Mouse (Mus musculus): Measurements from ENCODE around the gene Ankrd33. TPM values are rescaled to one million over a fixed set of nuclear protein-coding genes. Genes with fewer than 3 reads are reported as not detected.
"Not testable (repeated sequence)": the region's sequence is repeated elsewhere in the genome, so short reads cannot be mapped to it uniquely, and the experiment has no call there.

The Ankrd33 gene
- polyA plus RNA-seq, 1 experiment from 2014 or later = not detected

DNA sequence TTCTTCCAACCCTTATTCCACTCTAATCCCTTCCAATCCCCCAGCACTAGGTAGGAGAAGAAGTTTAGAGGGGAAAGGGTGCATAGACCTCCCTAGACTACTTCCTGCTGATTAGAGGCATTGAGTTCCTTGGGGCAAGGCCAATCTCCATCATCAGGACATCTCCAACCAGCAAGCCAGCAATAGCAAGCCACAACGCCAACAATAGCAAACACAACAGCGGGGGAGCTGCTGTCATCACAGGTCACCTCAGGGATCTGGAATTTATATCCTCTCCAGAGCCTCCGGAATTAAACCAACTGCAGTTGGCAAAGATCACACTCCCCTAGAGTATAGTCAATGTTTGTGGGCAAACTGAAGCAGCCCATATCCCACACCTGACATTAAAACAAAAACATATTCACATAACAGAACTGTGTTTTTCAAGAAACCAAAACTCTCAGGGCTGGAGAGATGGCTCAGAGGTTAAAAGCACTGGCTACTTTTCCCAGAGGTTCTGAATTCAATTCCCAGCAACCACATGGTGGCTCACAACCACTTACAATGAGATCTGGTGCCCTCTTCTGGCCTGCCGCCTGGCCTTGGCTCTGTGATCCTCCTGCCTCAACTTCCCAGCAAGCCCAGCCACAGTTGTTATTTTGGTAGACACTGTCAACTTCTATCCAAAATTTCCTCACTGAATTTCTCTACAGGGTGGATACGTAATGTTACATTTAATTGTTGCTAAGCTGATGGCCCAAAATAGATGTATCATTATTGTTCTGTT is 7.5 kb upstream of the Ankrd33 start:
- ATAC-seq (ENCODE audit: insufficient read depth, low FRiP score, low read depth) = no peak
- Histone ChIP-seq H3K9ac (no peak overlapping the region), H3K36me3 (no peaks in the 10 kb centered on the region), H3K9me3 (no peaks in the 10 kb centered on the region), H3K27me3 (replicated peaks) (no peaks in the 10 kb centered on the region), H3K4me1 (peaks cover 3% of the 10 kb centered on the region; the same call in 1 of the 2 replicates), H3K4me2 (no peak overlapping the region), H3K4me3 (replicated peaks) (no peak overlapping the region), H3K27ac (no peak overlapping the region)
- WGBS = 88% methylated on average over 5 of the region's 5 CpGs

DNA sequence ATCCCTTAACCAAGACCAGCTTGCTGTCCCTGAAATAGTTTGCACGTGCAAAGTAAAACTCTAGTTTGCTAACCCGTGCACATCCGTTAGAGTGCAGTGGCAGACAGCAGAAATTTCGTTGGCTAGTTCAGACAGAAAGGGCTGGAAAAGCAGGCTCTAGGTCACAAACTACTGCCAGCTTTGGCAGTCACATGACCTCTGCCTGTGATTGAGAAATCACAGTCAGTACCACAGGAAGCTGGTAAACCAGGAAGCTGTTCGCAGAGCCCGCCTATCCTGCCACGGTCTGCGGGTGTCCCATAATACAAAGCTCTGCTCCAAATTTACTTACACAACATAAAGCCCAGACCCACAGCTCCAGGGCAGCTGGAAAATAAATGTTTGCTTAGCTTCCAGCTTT is 2.4 kb upstream of the Ankrd33 start:
- 41% methylated on average over 8 of the region's 8 CpGs for WGBS
- H3K4me1 ChIP-seq = no peaks in the 10 kb centered on the region
- no peak overlapping the region for H3K4me2 ChIP-seq
- H3K4me3 ChIP-seq (replicated peaks) = no peak overlapping the region
- no peak overlapping the region for H3K9ac ChIP-seq
- peak; percentile 76 for ATAC-seq (ENCODE audit: insufficient read depth, low FRiP score, low read depth)
- no peaks in the 10 kb centered on the region for H3K9me3 ChIP-seq
- H3K36me3 ChIP-seq = no peaks in the 10 kb centered on the region
- H3K27me3 ChIP-seq (replicated peaks) = no peaks in the 10 kb centered on the region
- H3K27ac ChIP-seq = peak overlapping the region; percentile 71

DNA sequence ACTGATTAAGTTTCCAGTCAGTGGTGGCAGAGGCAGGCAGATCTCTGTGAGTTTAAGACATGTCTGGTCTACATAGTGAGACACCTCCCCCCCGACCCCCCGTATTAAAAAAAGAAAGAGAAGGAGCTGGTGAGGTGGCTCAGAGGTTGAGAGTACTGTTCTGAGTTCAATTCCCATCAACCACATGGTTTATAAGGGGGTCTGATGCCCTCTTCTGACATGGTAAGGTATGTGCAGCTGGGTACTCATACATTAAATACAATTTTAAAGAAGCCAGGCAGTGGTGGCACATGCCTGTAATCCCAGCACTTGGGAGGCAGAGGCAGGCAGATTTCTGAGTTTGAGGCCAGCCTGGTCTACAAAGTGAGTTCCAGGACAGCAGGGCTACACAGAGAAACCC is 1.8 kb upstream of the Ankrd33 start:
- H3K9me3 ChIP-seq; H3K9ac ChIP-seq; H3K27me3 ChIP-seq (replicated peaks); H3K4me2 ChIP-seq; H3K36me3 ChIP-seq; H3K4me1 ChIP-seq; H3K4me3 ChIP-seq (replicated peaks); ATAC-seq (ENCODE audit: insufficient read depth, low FRiP score, low read depth): not testable (repeated sequence)
- WGBS = 88% methylated on average over 2 of the region's 2 CpGs
- H3K27ac ChIP-seq = peak overlapping the region; percentile 71; the same call in 1 of the 2 replicates

GRCm38 (mm10) chr15:101118399-101119125 is 3.0 kb downstream of the Ankrd33 start:
- Histone ChIP-seq H3K36me3 (no peaks in the 10 kb centered on the region), H3K27me3 (replicated peaks) (no peaks in the 10 kb centered on the region), H3K27ac (no peak overlapping the region), H3K9ac (no peak overlapping the region), H3K9me3 (no peaks in the 10 kb centered on the region), H3K4me1 (0 out of 2 replicates have a peak, but pooled peaks cover 10% of the 10 kb centered on the region), H3K4me2 (no peak overlapping the region), H3K4me3 (replicated peaks) (no peak overlapping the region)
- ATAC-seq (ENCODE audit: insufficient read depth, low FRiP score, low read depth) = no peak
- 55% methylated on average over 14 of the region's 14 CpGs for WGBS

DNA sequence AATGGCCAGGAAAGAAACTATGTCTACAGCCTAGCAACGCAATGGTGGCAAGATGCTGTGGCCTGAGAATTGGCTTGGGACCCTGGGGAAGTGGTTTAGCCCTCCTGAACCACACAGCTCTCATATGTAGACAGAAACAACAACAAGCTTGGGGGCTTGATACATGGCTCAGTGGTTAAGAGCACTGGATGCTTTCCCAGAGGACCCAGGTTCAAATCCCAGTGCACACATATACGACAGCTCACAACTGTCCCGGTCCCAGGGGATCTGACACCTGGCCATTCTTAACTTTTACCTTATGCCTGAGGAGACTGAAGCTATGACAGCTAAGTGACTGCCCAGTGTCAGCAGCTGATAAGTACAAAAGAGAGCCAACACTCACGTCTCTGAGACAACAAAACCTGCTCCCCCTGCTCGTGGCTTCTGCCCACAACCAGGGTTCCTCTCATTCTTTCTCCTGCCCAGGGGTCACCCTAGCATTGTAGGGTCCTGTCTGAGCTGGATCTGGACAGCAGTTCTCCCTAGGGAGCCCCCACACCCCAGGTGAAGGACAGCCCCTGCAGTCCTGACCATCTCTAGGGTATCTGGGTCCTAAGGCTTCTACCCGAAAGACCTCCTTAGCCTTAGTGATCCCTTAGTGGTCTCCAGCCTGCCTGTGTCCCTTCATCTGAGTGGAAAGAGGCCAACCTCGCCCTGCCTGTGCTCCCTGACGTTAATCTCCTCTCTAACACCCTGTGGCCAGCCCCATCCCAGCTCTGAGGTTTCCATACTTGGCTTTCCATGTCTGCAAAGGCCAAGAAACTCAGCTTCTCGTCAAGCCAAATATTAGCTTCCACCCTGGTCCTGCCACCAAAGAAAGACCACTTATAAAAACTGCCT is 6.1 kb downstream of the Ankrd33 start:
- ATAC-seq (ENCODE audit: insufficient read depth, low FRiP score, low read depth) = no peak
- Histone ChIP-seq H3K9me3 (no peaks in the 10 kb centered on the region), H3K4me2 (no peak overlapping the region), H3K27ac (no peak overlapping the region), H3K4me3 (replicated peaks) (no peak overlapping the region), H3K27me3 (replicated peaks) (no peaks in the 10 kb centered on the region), H3K36me3 (no peaks in the 10 kb centered on the region), H3K4me1 (0 out of 2 replicates have a peak, but pooled peaks cover 20% of the 10 kb centered on the region), H3K9ac (no peak overlapping the region)
- WGBS = 73% methylated on average over 9 of the region's 9 CpGs

DNA sequence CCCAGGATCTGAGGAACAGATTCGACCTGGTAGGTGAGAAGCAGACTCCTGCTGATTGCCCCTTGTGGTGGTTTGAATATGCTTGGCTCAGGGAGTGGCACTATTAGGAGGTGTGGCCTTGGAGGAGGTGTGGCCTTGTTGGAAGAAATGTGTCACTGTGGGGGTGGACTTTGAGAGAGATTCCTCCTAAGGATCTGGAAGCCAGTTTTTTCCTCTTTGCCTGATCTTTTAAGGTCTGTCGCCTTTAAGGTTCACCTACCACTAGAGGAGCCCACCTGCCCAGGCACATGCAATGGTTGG is 6.7 kb downstream of the Ankrd33 start:
- no peak overlapping the region for H3K4me3 ChIP-seq (replicated peaks)
- H3K9ac ChIP-seq = no peak overlapping the region
- no peaks in the 10 kb centered on the region for H3K9me3 ChIP-seq
- WGBS = 21% methylated on average over 2 of the region's 2 CpGs
- H3K27me3 ChIP-seq (replicated peaks) = no peaks in the 10 kb centered on the region
- no peak overlapping the region for H3K27ac ChIP-seq
- H3K4me1 ChIP-seq = peaks cover 23% of the 10 kb centered on the region
- ATAC-seq (ENCODE audit: insufficient read depth, low FRiP score, low read depth) = no peak
- no peak overlapping the region for H3K4me2 ChIP-seq
- H3K36me3 ChIP-seq = no peaks in the 10 kb centered on the region

DNA sequence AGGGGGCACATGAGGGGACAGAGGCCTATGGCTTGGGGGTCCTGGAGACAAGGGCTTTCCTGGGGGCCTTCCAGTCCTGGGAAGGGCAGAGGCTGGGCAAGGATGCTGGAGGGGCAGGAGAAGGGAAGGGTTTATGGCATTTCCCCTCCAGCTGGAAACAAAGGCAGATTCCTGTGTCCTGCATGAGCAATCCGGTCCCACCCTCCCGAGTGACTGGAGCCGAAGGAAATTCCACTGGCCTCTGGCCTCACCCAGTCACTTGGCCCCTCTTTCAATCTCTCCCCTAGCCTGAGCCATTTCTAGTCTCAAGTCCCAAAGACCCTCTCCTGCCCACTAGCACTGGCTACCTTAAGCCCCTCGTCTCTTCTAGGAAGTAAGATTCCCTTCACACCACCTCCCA is 7.6 kb downstream of the Ankrd33 start:
- Histone ChIP-seq H3K27ac (no peak overlapping the region), H3K9me3 (no peaks in the 10 kb centered on the region), H3K9ac (no peak overlapping the region), H3K4me2 (no peak overlapping the region), H3K36me3 (no peaks in the 10 kb centered on the region), H3K4me1 (peaks cover 27% of the 10 kb centered on the region), H3K4me3 (replicated peaks) (no peak overlapping the region), H3K27me3 (replicated peaks) (no peaks in the 10 kb centered on the region)
- 52% methylated on average over 4 of the region's 4 CpGs for WGBS
- ATAC-seq (ENCODE audit: insufficient read depth, low FRiP score, low read depth) = no peak

DNA sequence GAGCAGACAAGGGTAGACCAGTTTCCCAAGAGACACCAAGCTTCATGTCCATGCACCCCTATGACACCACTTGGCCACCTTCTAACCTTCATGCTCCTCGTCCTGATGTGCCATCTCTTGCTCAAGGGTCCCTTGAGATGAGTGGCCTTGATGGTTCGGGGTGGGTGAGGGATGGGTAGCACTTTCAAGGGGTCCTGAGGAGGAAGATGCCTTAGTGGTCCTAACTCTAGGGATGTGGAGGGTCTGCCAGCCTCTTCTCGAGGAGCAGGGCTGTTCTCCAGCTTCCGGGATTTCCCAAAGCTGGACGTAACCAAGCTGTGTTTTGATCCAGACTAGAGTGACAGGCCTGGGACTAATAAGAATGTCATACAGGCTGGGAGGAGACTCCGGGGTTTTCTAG is 10.0 kb downstream of the Ankrd33 start:
- peaks cover 36% of the 10 kb centered on the region for H3K4me1 ChIP-seq
- no peak for ATAC-seq (ENCODE audit: insufficient read depth, low FRiP score, low read depth)
- no peaks in the 10 kb centered on the region for H3K36me3 ChIP-seq
- no peak overlapping the region for H3K4me2 ChIP-seq
- no peak overlapping the region for H3K4me3 ChIP-seq (replicated peaks)
- peak overlapping the region; percentile 82; the same call in 1 of the 2 replicates for H3K27ac ChIP-seq
- whole genome bisulfite sequencing = 91% methylated on average over 6 of the region's 6 CpGs
- no peak overlapping the region for H3K9ac ChIP-seq
- H3K27me3 ChIP-seq (replicated peaks) = peaks cover 3% of the 10 kb centered on the region; the same call in 1 of the 2 replicates
- H3K9me3 ChIP-seq = no peaks in the 10 kb centered on the region

- H3K27ac ChIP-seq = peak overlapping the region; percentile 82
- peak; percentile 45; the same call in 1 of the 2 replicates for ATAC-seq (ENCODE audit: insufficient read depth, low FRiP score, low read depth)
- H3K4me1 ChIP-seq = peaks cover 46% of the 10 kb centered on the region
- WGBS = 58% methylated on average over 12 of the region's 12 CpGs
- no peaks in the 10 kb centered on the region for H3K36me3 ChIP-seq
- H3K4me2 ChIP-seq = no peak overlapping the region
- H3K27me3 ChIP-seq (replicated peaks) = peaks cover 3% of the 10 kb centered on the region; the same call in 1 of the 2 replicates
- no peak overlapping the region for H3K4me3 ChIP-seq (replicated peaks)
- no peak overlapping the region for H3K9ac ChIP-seq
- no peaks in the 10 kb centered on the region for H3K9me3 ChIP-seq
Measured at GRCm38 (mm10) chr15:101126876-101127544, 11.5 kb downstream of the Ankrd33 start.

GRCm38 (mm10) chr15:101128181-101129089 is 12.9 kb downstream of the Ankrd33 start, which contains the start of gene Acvrl1:
Gene Acvrl1 (plus strand): TSS chr15:101128522.
- H3K27me3 ChIP-seq (replicated peaks) = peaks cover 3% of the 10 kb centered on the region; the same call in 1 of the 2 replicates
- 6% methylated on average over 46 of the region's 46 CpGs for WGBS
- peak; percentile 19; the same call in 1 of the 2 replicates for ATAC-seq (ENCODE audit: insufficient read depth, low FRiP score, low read depth)

More at GRCm38 (mm10) chr15:101128181-101129089, 12.9 kb downstream of the Ankrd33 start, which contains the start of gene Acvrl1:
- Histone ChIP-seq H3K4me1 (peaks cover 58% of the 10 kb centered on the region), H3K4me3 (replicated peaks) (peak within 1 kb of the TSS; percentile 55), H3K27ac (peak within 1 kb of the TSS; percentile 77), H3K9me3 (no peaks in the 10 kb centered on the region), H3K9ac (peak within 1 kb of the TSS; percentile 65; the same call in 1 of the 2 replicates), H3K4me2 (peak within 1 kb of the TSS; percentile 83), H3K36me3 (no peaks in the 10 kb centered on the region)
